Mouse (Mus musculus) C2C12 (cell line): ENCODE results near the gene Abca14.

ENCODE experiments used
- CTCF ChIP-seq: IDR thresholded peaks from one replicate; pipeline ENCODE4 v1.5.1; 2011; ENCODE audit not compliant: control insufficient read depth, insufficient read depth, insufficient read length
- MYOG ChIP-seq: IDR thresholded peaks from one replicate; pipeline ENCODE4 v1.6.1; 2011; ENCODE audit not compliant: control insufficient read depth, insufficient read length; ENCODE audit errors: extremely low read depth
- USF1 ChIP-seq: IDR thresholded peaks from one replicate; pipeline ENCODE4 v1.6.1; 2011; ENCODE audit warnings: low read depth, mild to moderate bottlenecking, control low read depth, moderate library complexity

DNA sequence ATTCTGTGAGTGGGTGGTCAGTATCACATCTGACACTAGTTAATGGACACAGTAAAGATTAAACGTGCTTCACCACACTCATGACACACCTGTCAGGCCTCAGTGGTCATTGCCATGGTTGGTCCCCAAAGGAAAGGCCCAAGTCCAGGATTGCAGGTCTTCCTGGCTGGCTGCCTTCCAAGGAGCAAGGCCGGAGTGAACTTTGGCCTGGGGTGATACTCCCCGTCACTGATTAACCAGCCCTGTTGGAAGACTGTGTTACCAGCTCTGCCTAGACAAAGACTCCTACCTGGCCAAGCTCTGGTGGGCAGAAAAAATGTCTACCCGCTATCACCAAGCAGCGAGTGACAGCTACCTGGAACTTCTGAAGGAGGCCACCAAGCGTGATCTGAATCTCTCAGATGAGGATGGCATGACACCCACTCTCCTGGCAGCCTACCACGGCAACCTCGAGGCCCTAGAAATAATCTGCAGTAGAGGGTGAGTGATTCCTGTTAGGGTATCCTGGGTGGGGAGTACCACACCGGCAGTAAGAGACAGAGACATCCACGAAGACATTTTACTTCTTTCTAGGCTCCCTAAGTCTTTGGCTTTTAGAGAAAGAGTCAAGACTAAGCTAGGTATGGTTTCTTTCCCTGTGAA, 30.0 kb upstream of the Abca14 start, which contains the start of gene Anks4b:
- TF ChIP-seq CTCF (no peak), USF1 (no peak), MYOG (no peak)
